Mouse (Mus musculus): ENCODE measurements around the gene Timp3. TPM values are rescaled to one million over a fixed set of nuclear protein-coding genes. Genes with fewer than 3 reads are reported as not detected.

Gene Timp3
- total RNA-seq, 2 experiments from 2014 or later, result 0.04 to 0.44 TPM

DNA sequence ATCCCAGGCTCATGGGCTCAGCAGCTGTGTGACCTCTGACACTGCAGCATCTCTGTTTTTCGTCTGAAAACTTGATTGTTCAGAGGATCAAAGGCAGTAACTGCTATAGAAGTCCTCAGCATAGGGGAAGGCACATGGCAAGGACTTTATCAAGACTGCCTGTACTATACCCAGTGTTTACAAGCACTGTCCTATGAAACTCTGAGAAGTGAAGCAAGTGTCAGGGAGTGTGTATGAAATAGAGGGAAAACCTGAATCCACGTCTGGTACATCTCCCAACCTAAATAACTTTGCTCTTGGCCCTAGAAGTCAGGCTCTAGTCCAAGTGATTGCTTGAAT, 81.7 kb downstream of the Timp3 start:
- ATAC-seq (ENCODE audit: poor library complexity, severe bottlenecking), result no peak

DNA sequence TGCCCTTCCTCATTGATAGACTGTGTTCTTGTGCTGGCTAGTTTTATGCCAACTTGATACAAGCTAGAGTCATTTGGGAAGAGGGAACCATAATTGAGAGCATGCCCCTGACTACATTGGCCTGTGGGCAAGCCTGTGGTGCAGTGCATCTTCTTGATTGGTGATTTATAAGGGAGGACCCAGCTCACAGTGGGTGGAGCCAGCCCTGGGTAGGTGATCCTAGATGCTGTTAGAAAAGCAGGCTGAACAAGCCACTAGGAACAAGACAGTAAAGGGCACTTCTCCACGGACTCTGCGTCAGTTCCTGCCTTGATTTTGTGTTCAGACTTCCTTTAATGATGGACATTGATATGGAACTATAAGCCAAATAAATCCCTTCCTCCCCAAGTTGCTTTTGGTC, 84.5 kb downstream of the Timp3 start:
- no peak for ATAC-seq (ENCODE audit: poor library complexity, severe bottlenecking)

DNA sequence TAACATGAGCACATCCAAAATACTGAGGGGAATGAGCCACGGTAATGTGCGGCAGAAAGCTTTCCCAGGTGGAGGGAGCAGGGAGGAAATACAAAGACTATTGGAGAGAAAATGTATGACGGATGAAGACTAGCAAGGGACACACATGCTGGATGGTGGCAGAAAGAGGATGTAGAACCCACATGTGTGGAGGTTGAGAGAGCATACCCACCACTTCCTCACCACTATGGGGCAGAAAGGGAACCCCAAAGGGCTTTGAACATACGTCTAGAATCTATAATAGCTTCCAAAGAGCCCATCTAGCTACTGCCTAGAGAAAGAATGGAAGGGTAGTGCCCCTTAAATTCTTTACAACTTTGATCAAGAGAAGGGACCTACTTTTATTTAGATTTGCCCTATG, 85.5 kb downstream of the Timp3 start:
- ATAC-seq (ENCODE audit: poor library complexity, severe bottlenecking), result peak; percentile 87

DNA sequence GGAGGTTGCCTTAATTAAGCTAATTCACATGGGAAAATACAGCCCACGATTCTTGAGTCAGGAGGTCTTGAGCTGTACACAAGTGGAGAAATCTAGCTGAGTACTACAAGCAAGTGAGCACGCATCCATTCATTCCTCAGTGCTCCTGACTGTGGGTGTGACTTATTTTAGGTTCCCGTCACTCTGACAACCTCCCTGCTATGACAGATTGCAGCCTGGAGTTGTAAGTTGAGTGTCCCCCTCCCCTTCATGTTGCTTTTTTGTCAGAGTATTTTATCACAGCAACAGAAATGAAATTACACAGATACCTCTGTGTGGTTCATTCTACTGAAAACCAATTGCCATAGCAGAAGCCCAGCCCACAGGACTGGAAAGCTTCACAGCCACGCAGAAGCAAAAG, 86.1 kb downstream of the Timp3 start:
- no peak for ATAC-seq (ENCODE audit: poor library complexity, severe bottlenecking)

DNA sequence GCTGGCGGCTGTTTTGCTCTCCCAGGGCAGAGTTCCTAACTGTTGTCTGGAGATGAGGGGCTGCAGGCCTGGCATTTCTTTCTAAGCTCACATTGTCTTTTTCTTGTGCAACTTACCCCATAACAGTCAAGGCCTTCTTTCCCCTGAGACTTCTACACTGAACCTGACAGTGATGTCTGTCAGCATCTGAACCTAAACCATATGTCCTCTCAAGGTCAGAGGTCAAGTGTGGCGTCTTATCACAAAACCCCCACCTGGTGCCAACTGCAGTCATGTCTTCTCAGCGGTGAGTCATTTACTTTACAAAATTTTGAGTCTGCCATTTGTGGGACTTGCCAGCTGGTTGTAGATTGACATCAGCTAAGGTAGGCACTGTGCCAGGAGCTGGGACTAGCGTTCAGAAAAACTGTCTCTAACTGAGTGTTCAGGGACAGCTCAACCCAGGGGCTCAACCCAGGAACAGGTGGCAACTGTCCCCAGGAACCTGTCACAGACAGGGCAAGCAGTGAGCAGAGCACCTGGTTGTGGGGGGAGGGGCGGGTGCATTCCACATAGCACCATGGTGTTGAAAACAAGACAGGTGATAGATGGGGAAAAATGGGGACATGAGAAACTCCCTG, 87.8 kb downstream of the Timp3 start:
- ATAC-seq (ENCODE audit: poor library complexity, severe bottlenecking), result no peak

DNA sequence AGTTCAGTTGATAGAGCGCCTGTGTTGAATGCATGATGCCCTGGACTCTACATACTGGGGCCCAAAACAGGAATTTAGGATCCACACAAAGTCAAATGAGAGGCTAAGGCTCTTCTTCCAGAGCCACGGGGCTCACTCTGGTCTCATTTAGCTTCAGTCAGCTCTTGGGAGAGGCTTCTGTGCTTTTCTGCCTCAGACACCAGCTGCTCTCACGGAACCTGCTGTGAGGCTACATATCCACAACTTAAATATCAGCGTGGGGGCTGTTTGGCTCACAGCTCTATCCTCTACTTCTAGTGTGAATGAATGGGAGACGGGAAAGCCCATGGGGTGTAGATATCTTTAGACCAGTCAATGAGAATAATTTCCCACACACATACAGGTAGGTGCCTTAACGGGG, 88.6 kb downstream of the Timp3 start:
- no peak for ATAC-seq (ENCODE audit: poor library complexity, severe bottlenecking)

DNA sequence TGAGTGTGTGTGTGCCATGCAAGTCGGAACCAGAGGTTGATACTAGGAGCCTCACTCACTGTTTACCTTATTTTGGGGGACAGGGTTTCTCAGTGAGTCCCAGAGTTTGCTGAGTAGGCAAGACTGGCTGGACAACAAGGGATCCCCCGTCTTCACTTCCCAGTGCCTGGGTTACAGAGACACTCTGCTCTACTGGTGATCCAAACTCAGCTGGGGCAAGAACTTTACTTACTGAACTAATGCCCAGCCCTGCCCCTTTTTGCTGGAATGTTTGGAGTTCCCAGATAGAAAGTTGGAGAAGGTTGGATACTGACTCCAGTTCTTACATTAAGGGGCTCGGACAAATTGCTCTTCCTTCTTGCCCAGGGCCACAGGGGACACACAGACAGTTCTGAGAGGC, 89.2 kb downstream of the Timp3 start:
- no peak for ATAC-seq (ENCODE audit: poor library complexity, severe bottlenecking)

DNA sequence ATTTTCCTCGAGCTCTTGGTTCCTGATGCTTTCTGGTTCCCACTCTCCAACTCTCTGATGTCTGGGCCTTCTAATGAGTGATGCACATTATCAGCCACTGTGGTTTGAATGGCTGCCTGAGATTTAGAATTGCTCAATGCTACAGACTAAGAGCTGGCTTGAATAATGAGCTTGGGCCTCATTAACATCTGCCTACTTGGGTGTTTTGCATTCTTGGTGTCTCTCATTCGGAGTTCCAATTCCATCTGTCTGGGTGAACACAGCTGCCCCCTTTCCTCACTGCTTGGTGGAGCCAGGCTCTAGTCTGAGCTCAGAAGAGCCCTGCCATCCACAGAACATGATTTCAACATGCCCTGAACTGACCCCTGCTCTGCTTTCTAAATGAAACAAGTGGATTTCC, 89.7 kb downstream of the Timp3 start:
- ATAC-seq (ENCODE audit: poor library complexity, severe bottlenecking), result no peak

DNA sequence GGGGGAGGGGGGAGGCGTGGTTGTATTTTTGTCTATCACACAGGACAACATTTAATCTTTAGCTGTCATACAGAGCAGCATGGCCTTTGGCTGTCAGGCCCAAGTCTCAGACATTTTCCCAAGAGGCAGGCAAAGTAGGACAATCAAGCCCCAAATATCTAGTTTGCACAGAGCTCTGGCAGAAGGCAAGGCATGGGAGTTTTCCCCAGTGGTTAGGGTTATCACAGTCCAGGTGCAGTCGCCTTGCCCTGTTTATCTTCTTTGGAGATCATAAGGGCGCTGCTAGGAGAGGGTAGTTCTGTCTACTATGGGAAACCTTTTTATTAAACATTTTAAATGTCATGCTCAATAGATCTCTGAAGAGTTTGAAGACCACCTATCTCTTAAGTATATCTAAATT, 92.2 kb downstream of the Timp3 start:
- no peak for ATAC-seq (ENCODE audit: poor library complexity, severe bottlenecking)

DNA sequence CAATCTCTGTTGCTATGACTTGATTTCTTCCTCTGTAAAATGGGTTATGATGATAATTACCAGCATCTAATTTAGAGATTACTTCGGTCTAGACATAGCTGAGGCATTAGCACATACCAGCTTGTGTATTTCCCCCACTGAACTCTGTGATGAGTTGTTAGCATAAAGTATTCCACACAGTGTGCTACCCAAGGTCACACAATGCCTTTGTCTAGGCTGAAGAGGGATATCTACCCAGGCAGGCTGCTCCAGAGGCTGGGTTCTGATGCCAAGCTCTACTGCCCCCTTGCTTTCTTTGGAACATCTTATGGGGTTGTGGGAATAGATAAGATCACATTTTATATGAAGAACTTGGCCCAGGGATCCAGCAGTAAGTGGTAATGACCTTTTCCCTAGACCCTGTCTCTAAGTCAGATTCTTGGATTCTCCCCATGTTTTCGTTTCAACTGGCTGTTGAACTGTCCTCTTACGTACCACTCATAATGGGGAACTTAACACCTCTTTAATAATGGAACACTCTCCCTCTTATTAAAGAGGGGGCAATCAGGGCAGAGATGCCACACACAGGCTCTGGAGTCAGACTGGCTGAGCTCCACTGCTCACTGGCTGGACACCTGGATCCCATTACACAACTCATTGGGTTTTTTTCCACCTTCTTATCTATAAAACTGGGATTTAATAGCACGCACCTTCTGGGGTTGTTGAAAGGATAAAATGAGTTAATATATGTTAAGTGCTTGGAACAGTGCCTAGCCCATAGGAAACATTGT, 97.6 kb downstream of the Timp3 start:
- no peak for ATAC-seq (ENCODE audit: poor library complexity, severe bottlenecking)

DNA sequence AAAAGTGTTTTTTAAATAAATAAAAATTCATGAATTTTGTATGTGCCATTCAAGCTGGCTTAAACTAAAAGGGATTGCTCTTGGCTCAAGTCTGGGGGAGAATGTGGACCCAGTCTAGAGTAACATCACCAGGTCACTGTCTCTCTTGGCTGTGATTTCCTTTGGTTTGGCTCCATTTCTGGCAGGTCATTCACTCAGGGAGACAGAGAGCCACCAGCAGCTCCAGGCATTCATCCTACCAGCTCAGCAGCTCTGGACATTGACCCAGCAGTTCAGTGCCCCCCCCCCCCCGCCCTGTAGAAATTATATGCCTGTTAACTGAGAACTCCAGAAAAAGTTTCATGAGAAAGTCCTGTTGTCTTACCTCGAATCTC, 98.2 kb downstream of the Timp3 start:
- ATAC-seq (ENCODE audit: poor library complexity, severe bottlenecking), result no peak

Other genes with a start within 250 kb of the Timp3 start
- not detected in 2 replicates for gene Syn3, start 198.5 kb downstream of the Timp3 start, total RNA-seq (2015)
- not detected in 2 replicates for gene Syn3, start 198.5 kb downstream of the Timp3 start, total RNA-seq (2017)